Mouse (Mus musculus) myocyte (in vitro differentiated cells): ENCODE results near the gene Dlg2. TPM values are rescaled to one million over a fixed set of nuclear protein-coding genes. Genes with fewer than 3 reads are reported as not detected.

Experiments
- H3K27me3 ChIP-seq: one replicate; pipeline ENCODE4 v1.6.1; 2011; ENCODE audit not compliant: control insufficient read depth, insufficient read depth, insufficient read length
- H3K36me3 ChIP-seq: one replicate; pipeline ENCODE4 v1.6.1; 2011; ENCODE audit not compliant: control insufficient read depth, insufficient read depth
- H3K4me2 ChIP-seq: one replicate; pipeline ENCODE4 v1.6.1; 2011; ENCODE audit warnings: low read depth, control low read depth
- H3K4me3 ChIP-seq: one replicate; pipeline ENCODE4 v1.5.1; 2011; ENCODE audit warnings: mild to moderate bottlenecking, control low read depth, moderate library complexity
- H3K79me2 ChIP-seq: one replicate; pipeline ENCODE4 v1.6.1; 2011; ENCODE audit not compliant: control insufficient read depth, insufficient read depth
- H3ac ChIP-seq: one replicate; pipeline ENCODE4 v1.6.1; 2011; ENCODE audit not compliant: control insufficient read depth, insufficient read length
- CEBPB ChIP-seq: IDR thresholded peaks from 2 replicates; pipeline ENCODE4 v1.6.1; 2011; ENCODE audit warnings: mild to moderate bottlenecking, moderate library complexity; ENCODE audit not compliant: poor library complexity, insufficient read depth, severe bottlenecking
- E2F4 ChIP-seq: IDR thresholded peaks from one replicate; pipeline ENCODE4 v1.6.1; 2011; ENCODE audit warnings: mild to moderate bottlenecking, control low read depth, moderate library complexity; ENCODE audit not compliant: insufficient read depth
- MAX ChIP-seq: IDR thresholded peaks from one replicate; pipeline ENCODE4 v1.6.1; 2011; ENCODE audit warnings: low read depth, mild to moderate bottlenecking, control low read depth
- MYOD1 ChIP-seq, 3 experiments: IDR thresholded peaks; one replicate each; pipeline ENCODE4 v1.6.1; 2011; ENCODE audit warnings: control low read depth in 2 of 3, low read depth in 2 of 3, mild to moderate bottlenecking in 2 of 3, moderate library complexity in 1 of 3; ENCODE audit not compliant: insufficient read length in 2 of 3, control insufficient read depth in 1 of 3
- MYOG ChIP-seq, 3 experiments: IDR thresholded peaks; one replicate each; pipeline ENCODE4 v1.6.1; 2011; ENCODE audit warnings: control low read depth in 2 of 3, low read depth in 2 of 3, mild to moderate bottlenecking in 2 of 3; ENCODE audit not compliant: insufficient read length in 2 of 3, control insufficient read depth in 1 of 3, insufficient read depth in 1 of 3
- POLR2A ChIP-seq: IDR thresholded peaks from one replicate; pipeline ENCODE4 v1.6.1; 2011; ENCODE audit warnings: low read depth, mild to moderate bottlenecking, control low read depth, moderate library complexity; ENCODE audit not compliant: insufficient read length
- POLR2AphosphoS2 ChIP-seq: IDR thresholded peaks from one replicate; pipeline ENCODE4 v1.6.1; 2011; ENCODE audit warnings: low read depth, control low read depth; ENCODE audit not compliant: insufficient read length
- REST ChIP-seq: IDR thresholded peaks from one replicate; pipeline ENCODE4 v1.6.1; 2011; ENCODE audit warnings: mild to moderate bottlenecking, control low read depth, moderate library complexity; ENCODE audit not compliant: insufficient read depth, insufficient read length
- SRF ChIP-seq: IDR thresholded peaks from one replicate; pipeline ENCODE4 v1.6.1; 2011; ENCODE audit warnings: low read depth; ENCODE audit not compliant: control insufficient read depth, insufficient read length
- TCF12 ChIP-seq: IDR thresholded peaks from one replicate; pipeline ENCODE4 v1.6.1; 2011; ENCODE audit warnings: mild to moderate bottlenecking, control low read depth; ENCODE audit not compliant: poor library complexity, insufficient read depth, severe bottlenecking
- TCF3 ChIP-seq: IDR thresholded peaks from one replicate; pipeline ENCODE4 v1.6.1; 2011; ENCODE audit warnings: low read depth, control low read depth; ENCODE audit not compliant: insufficient read length
- USF1 ChIP-seq: IDR thresholded peaks from one replicate; pipeline ENCODE4 v1.6.1; 2011; ENCODE audit warnings: low read depth, mild to moderate bottlenecking, control low read depth, moderate library complexity
- polyA plus RNA-seq: library from polyadenylated mRNA; unstranded; fragments of >200 nt; fragmentation: generic; extraction: Trizol; gene quantifications from one replicate; pipeline ENCODE4 v1.2.1, GENCODE M21; 2012; ENCODE audit warnings: missing spikeins

Gene Dlg2
- polyA plus RNA-seq, 1 experiment: 0.65 TPM

DNA sequence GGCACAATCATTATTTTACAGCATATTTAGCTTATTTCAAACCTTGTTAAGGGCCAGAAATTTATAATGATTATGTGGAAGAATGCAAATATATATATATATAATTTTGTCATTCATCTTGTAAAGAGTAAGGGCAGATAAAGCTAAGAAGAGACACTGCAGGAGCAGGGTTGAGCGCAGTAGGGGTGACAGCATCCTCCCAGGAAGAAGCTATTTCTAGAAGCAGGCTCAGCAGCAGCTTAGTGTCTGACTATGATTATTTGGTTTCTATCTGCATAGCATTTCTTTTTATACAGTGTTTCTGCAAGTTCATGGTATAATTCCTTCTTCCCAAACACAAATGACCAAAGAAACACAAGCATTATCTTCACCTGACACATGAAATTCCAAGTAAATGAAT lies 1479.1 kb downstream of the Dlg2 start:
- TF ChIP-seq POLR2AphosphoS2 (no peak), MAX (no peak), SRF (no peak), USF1 (no peak), CEBPB (no peak), TCF12 (no peak), REST (no peak), E2F4 (no peak), POLR2A (no peak), MYOD1 (IDR thresholded peaks at IDR 0.05; ENCODE audit: control insufficient read depth in 1 of 3, insufficient read length in 2 of 3, low read depth in 2 of 3) (no peak), TCF3 (no peak), MYOG (IDR thresholded peaks at IDR 0.05; ENCODE audit: control insufficient read depth in 1 of 3, insufficient read depth in 1 of 3, insufficient read length in 2 of 3, low read depth in 2 of 3) (no peak)
- Histone ChIP-seq H3K36me3 (no peaks in the 10 kb centered on the region), H3K4me3 (no peak overlapping the region), H3K79me2 (no peaks in the 10 kb centered on the region), H3K27me3 (no peaks in the 10 kb centered on the region), H3ac (no peak overlapping the region), H3K4me2 (no peak overlapping the region)

GRCm38 (mm10) chr7:91962956-91963355 lies 1486.5 kb downstream of the Dlg2 start:
- no peak for TF ChIP-seq SRF
- TF ChIP-seq MAX: no peak
- no peak for TF ChIP-seq MYOG (IDR thresholded peaks at IDR 0.05; ENCODE audit: control insufficient read depth in 1 of 3, insufficient read depth in 1 of 3, insufficient read length in 2 of 3, low read depth in 2 of 3)
- no peak for TF ChIP-seq CEBPB
- TF ChIP-seq USF1: no peak
- TF ChIP-seq POLR2AphosphoS2: no peak
- TF ChIP-seq REST: no peak
- no peak for TF ChIP-seq TCF3
- no peak for TF ChIP-seq E2F4
- no peak for TF ChIP-seq POLR2A
- H3K27me3 ChIP-seq: no peaks in the 10 kb centered on the region
- no peak overlapping the region for H3K4me3 ChIP-seq
- H3ac ChIP-seq: no peak overlapping the region
- H3K36me3 ChIP-seq: no peaks in the 10 kb centered on the region
- no peak overlapping the region for H3K4me2 ChIP-seq
- no peaks in the 10 kb centered on the region for H3K79me2 ChIP-seq

DNA sequence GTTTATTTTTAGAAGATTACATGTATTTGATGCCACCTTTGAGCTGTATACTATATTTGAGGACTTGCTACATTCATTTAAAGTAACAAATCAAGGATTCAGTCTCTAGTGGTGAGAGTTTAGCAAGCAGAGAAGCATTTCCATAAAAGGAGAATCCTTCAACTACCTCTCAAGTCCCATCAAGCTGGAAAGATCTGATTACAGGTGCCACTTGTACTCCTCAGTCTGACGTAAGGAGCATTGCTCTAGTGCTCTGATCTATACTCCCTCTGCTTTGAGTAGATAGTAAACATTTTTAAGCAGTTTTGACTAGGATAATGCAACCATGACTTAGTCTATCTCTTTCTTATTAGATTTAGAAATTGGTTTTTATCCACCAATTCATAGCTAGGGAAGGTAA lies 1496.5 kb downstream of the Dlg2 start:
- no peak for TF ChIP-seq SRF
- no peak for TF ChIP-seq TCF3
- no peak for TF ChIP-seq REST
- TF ChIP-seq MYOD1 (IDR thresholded peaks at IDR 0.05; ENCODE audit: control insufficient read depth in 1 of 3, insufficient read length in 2 of 3, low read depth in 2 of 3): no peak
- TF ChIP-seq MAX: no peak
- no peak for TF ChIP-seq E2F4
- TF ChIP-seq TCF12: no peak
- no peak for TF ChIP-seq POLR2AphosphoS2
- no peak for TF ChIP-seq MYOG (IDR thresholded peaks at IDR 0.05; ENCODE audit: control insufficient read depth in 1 of 3, insufficient read depth in 1 of 3, insufficient read length in 2 of 3, low read depth in 2 of 3)
- TF ChIP-seq POLR2A: no peak
- TF ChIP-seq CEBPB: no peak
- H3K36me3 ChIP-seq: no peaks in the 10 kb centered on the region
- no peak overlapping the region for H3K4me2 ChIP-seq
- H3K79me2 ChIP-seq: no peaks in the 10 kb centered on the region
- no peak overlapping the region for H3ac ChIP-seq
- H3K4me3 ChIP-seq: no peak overlapping the region
- no peaks in the 10 kb centered on the region for H3K27me3 ChIP-seq

DNA sequence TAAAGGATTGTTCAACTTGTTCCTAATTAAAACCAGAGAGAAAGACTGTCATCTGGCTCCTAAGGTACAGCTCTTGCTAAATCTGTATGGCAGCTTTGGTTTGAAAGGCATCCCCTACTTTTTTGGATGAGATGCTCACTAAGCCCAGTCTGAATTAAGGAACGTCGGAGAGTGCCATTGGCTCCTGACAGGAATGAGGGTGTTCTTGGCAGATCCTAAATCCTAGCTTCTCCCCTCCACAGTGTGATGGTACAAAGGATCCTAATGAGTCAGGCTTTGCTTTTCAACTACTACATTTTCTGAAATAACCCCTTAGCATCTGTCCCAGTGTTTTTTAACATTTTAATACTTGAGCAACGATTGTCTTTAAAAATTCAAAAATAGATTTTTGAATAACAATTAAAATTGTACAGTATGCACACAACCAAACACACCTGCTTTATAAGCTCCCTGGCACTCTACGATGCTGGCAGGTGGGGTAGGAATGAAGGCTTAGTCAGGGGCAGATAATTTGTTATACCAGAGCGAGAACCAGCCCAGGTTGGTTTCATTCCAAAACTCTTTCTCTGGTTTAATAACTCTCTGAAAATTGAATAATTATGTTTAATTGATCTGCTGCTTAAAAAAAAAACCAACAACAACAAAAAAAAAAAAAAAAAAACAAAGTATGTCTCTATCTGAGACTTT lies 1527.4 kb downstream of the Dlg2 start:
- Histone ChIP-seq H3K27me3 (no peaks in the 10 kb centered on the region), H3K4me3 (no peak overlapping the region), H3K4me2 (no peak overlapping the region), H3ac (no peak overlapping the region), H3K79me2 (no peaks in the 10 kb centered on the region), H3K36me3 (no peaks in the 10 kb centered on the region)
- no peak for TF ChIP-seq REST
- TF ChIP-seq USF1: no peak
- no peak for TF ChIP-seq MYOG (IDR thresholded peaks at IDR 0.05; ENCODE audit: control insufficient read depth in 1 of 3, insufficient read depth in 1 of 3, insufficient read length in 2 of 3, low read depth in 2 of 3)
- TF ChIP-seq MAX: no peak
- no peak for TF ChIP-seq TCF12
- TF ChIP-seq SRF: no peak
- TF ChIP-seq CEBPB: no peak
- TF ChIP-seq POLR2A: no peak
- TF ChIP-seq TCF3: no peak
- no peak for TF ChIP-seq E2F4
- TF ChIP-seq POLR2AphosphoS2: no peak
- TF ChIP-seq MYOD1 (IDR thresholded peaks at IDR 0.05; ENCODE audit: control insufficient read depth in 1 of 3, insufficient read length in 2 of 3, low read depth in 2 of 3): no peak
